ENCODE assay signal across 8 mouse cellular contexts in genomic region chr1:121053692-121054091, GRCm38 (mm10).
DNase-seq lines count a peak whose midpoint lies in the region; ATAC-seq and TF ChIP-seq lines count a peak whose summit lies in the region.

No protein-coding gene starts in this region.

- peak; percentile 85 for DNase-seq in heart, adult 11 months
- DNase-seq in hindbrain, embryonic 14.5 days (ENCODE audit: low spot score), result peak; percentile 68
- DNase-seq in spleen, adult 18-20 months, result no peak

- no peak for TF ChIP-seq POLR2A in cortical plate, adult 2 months (IDR thresholded peaks at IDR 0.05; ENCODE audit: extremely low read depth, insufficient read depth, low read length)

- no peaks in the 10 kb centered on the region for H3K79me3 ChIP-seq in C2C12 (ENCODE audit: low read depth)

- H3K4me1 ChIP-seq in heart, embryonic 12.5 days (replicated peaks), result no peaks in the 10 kb centered on the region
- no peaks in the 10 kb centered on the region for H3K4me1 ChIP-seq in cortical plate, adult 2 months (ENCODE audit: control insufficient read depth, insufficient read depth, low read length)
- peaks cover 9% of the 10 kb centered on the region; the same call in 1 of the 2 replicates for H3K4me1 ChIP-seq in hindbrain, embryonic 14.5 days (replicated peaks; ENCODE audit: control insufficient read depth, insufficient read depth, low read length)
- peaks cover 9% of the 10 kb centered on the region for H3K4me1 ChIP-seq in neural tube, embryonic 12.5 days

- peak; percentile 33 for TF ChIP-seq CTCF in C2C12 (IDR thresholded peaks at IDR 0.05; ENCODE audit: control insufficient read depth, insufficient read depth, insufficient read length)
- 0 out of 2 replicates have a peak, but pooled peaks have one; percentile 15 for TF ChIP-seq CTCF in cortical plate, adult 2 months (IDR thresholded peaks at IDR 0.05; ENCODE audit: extremely low read depth, insufficient read depth, low read length)

- 31% methylated on average over 11 of the region's 11 CpGs for WGBS in heart, embryonic 12.5 days
- WGBS in hindbrain, embryonic 14.5 days, result 21% methylated on average over 11 of the region's 11 CpGs
- 24% methylated on average over 11 of the region's 11 CpGs for WGBS in neural tube, embryonic 12.5 days

- H3ac ChIP-seq in C2C12 (ENCODE audit: control insufficient read depth, insufficient read length, low read depth), result no peak overlapping the region

- no peak for ATAC-seq in heart, embryonic 12.5 days (ENCODE audit: insufficient number of reproducible peaks, low FRiP score)
- peak; percentile 69 for ATAC-seq in hindbrain, embryonic 14.5 days (ENCODE audit: low FRiP score)
- peak; percentile 37 for ATAC-seq in neural tube, embryonic 12.5 days (ENCODE audit: low FRiP score, low read depth)
- ATAC-seq in activated CD4-positive, CD25-positive, alpha-beta regulatory T cell, adult 4 months, result no peak

- no peak overlapping the region for H3K4me2 ChIP-seq in heart, embryonic 12.5 days
- H3K4me2 ChIP-seq in hindbrain, embryonic 14.5 days (replicated peaks), result no peak overlapping the region
- H3K4me2 ChIP-seq in neural tube, embryonic 12.5 days (replicated peaks), result no peak overlapping the region

- no peak overlapping the region for H3K27ac ChIP-seq in heart, embryonic 12.5 days (ENCODE audit: poor library complexity, severe bottlenecking)
- no peak overlapping the region for H3K27ac ChIP-seq in cortical plate, adult 2 months (ENCODE audit: insufficient read depth, low read length)
- no peak overlapping the region for H3K27ac ChIP-seq in hindbrain, embryonic 14.5 days
- no peak overlapping the region for H3K27ac ChIP-seq in neural tube, embryonic 12.5 days

- H3K9me3 ChIP-seq in heart, embryonic 12.5 days (replicated peaks), result no peaks in the 10 kb centered on the region; the same call in 1 of the 2 replicates
- H3K9me3 ChIP-seq in hindbrain, embryonic 14.5 days (ENCODE audit: control insufficient read depth, low read length), result no peaks in the 10 kb centered on the region
- no peaks in the 10 kb centered on the region for H3K9me3 ChIP-seq in neural tube, embryonic 12.5 days

- H3K27me3 ChIP-seq in heart, embryonic 12.5 days (replicated peaks), result no peaks in the 10 kb centered on the region
- no peaks in the 10 kb centered on the region for H3K27me3 ChIP-seq in C2C12 (ENCODE audit: control insufficient read depth, insufficient read depth, insufficient read length)
- H3K27me3 ChIP-seq in hindbrain, embryonic 14.5 days (ENCODE audit: control insufficient read depth, insufficient read depth, low read length), result peaks cover 54% of the 10 kb centered on the region
- H3K27me3 ChIP-seq in neural tube, embryonic 12.5 days (replicated peaks), result peaks cover 50% of the 10 kb centered on the region

- no peaks in the 10 kb centered on the region for H3K36me3 ChIP-seq in heart, embryonic 12.5 days
- no peaks in the 10 kb centered on the region for H3K36me3 ChIP-seq in C2C12 (ENCODE audit: control insufficient read depth, insufficient read depth)
- H3K36me3 ChIP-seq in hindbrain, embryonic 14.5 days (replicated peaks; ENCODE audit: control insufficient read depth, insufficient read depth), result no peaks in the 10 kb centered on the region
- H3K36me3 ChIP-seq in neural tube, embryonic 12.5 days, result no peaks in the 10 kb centered on the region

- no peak overlapping the region for H3K9ac ChIP-seq in heart, embryonic 12.5 days
- no peak overlapping the region for H3K9ac ChIP-seq in hindbrain, embryonic 14.5 days
- no peak overlapping the region for H3K9ac ChIP-seq in neural tube, embryonic 12.5 days

- H3K4me3 ChIP-seq in heart, embryonic 12.5 days, result no peak overlapping the region
- no peak overlapping the region for H3K4me3 ChIP-seq in C2C12 (ENCODE audit: insufficient read depth, poor library complexity, severe bottlenecking)
- H3K4me3 ChIP-seq in cortical plate, adult 2 months (ENCODE audit: insufficient read depth, low read length), result no peak overlapping the region
- no peak overlapping the region for H3K4me3 ChIP-seq in hindbrain, embryonic 14.5 days (replicated peaks; ENCODE audit: low read length)
- no peak overlapping the region for H3K4me3 ChIP-seq in neural tube, embryonic 12.5 days

- no peaks in the 10 kb centered on the region for H3K79me2 ChIP-seq in C2C12 (ENCODE audit: control insufficient read depth, insufficient read depth)

TF ChIP-seq in C2C12, 6 proteins besides CTCF, POLR2A, EP300 and RAD21:
- no peak for TF ChIP-seq MYOD1 (IDR thresholded peaks at IDR 0.05; ENCODE audit: control insufficient read depth, insufficient read length, low read depth)
- no peak for TF ChIP-seq CEBPB (IDR thresholded peaks at IDR 0.05; ENCODE audit: low read depth)
- no peak for TF ChIP-seq USF1 (IDR thresholded peaks at IDR 0.05; ENCODE audit: low read depth)
- no peak for TF ChIP-seq MYOG (IDR thresholded peaks at IDR 0.05; ENCODE audit: control insufficient read depth, extremely low read depth, insufficient read length)
- no peak for TF ChIP-seq FOSL1 (IDR thresholded peaks at IDR 0.05; ENCODE audit: insufficient read depth, low read length, poor library complexity, severe bottlenecking)
- no peak for TF ChIP-seq MAX (IDR thresholded peaks at IDR 0.05)

Comparison
In these comparisons a context has a peak if more than half of its experiments do, and no peak if none do; other contexts are left out.
1. DNase-seq: peak in heart, adult 11 months (single experiment) and hindbrain, embryonic 14.5 days (single experiment); none in spleen, adult 18-20 months (0 of 2).
2. ATAC-seq: peak in hindbrain, embryonic 14.5 days (single experiment) and neural tube, embryonic 12.5 days (single experiment); none in heart, embryonic 12.5 days (single experiment) and activated CD4-positive, CD25-positive, alpha-beta regulatory T cell, adult 4 months (single experiment).